Mouse (Mus musculus): Measurements from ENCODE around the gene Amz1.

- peak; percentile 20 for TF ChIP-seq CTCF (IDR thresholded peaks at IDR 0.05; ENCODE audit: low read depth)
- TF ChIP-seq EP300 (IDR thresholded peaks at IDR 0.05; ENCODE audit: low read depth) = no peak
Measured at GRCm38 (mm10) chr5:140752639-140753038, 28.7 kb downstream of the Amz1 start.
